Comparison of ENCODE assay signal across 14 mouse cellular contexts in the genomic region with DNA sequence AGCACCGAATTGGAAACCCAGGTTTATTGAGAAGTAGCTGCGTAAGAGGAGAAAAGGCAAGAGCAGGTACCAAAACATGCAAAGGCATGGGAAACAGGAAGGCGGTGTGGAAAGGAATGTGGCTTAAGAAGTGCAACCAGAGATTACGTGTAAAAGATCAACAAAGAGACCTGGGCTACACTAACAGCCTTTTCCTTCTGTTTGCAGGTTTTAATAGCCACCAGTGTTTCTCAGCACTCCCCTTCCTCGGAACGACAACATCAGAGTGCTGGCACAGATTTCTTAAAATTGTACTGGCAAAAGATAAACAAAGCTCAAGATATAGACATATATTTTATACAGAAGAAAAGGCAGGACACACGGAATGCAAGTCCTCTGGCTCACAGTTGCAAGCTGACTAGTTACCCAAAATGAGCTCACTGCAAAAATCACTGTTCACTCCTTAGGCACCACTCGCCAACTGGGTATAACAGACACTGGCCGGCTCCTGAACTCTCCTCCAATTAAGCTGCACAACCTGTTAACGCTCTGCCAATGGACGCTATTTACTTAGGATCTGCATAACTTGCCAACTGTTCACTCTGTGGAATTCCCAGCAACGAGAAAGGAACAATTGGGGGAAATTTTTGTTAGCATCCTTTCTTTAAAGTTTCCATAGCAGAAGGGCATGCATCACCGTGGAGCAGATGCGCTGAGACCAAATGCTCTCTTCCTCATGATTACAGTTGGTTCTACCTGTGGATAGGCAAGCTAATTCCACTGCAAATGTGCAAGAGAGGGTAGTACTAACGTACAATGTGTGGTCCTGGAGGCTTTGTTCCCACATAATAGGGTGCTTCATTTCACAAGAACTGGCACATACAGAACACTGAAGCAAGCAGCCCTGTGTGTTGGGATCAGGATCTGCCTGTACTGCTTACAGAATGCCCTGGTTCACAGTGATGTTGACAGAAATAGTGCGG.
DNase-seq lines count a peak whose midpoint lies in the region; ATAC-seq lines count a peak whose summit lies in the region.
"Had no signal": no experiment of that assay in that cellular context is flagged by ENCODE, and none has a peak within 500 bp of the region (broad histone marks: within the 10 kb centered on the region; RNA-seq: fewer than 3 reads in every experiment).

No protein-coding gene starts in this region.

- H3K9me3 ChIP-seq in neural tube, embryonic 15.5 days (replicated peaks) = no peaks in the 10 kb centered on the region
- H3K9me3 ChIP-seq: limb, embryonic 15.5 days; neural tube, embryonic 12.5 days had no signal

- no peaks in the 10 kb centered on the region for H3K27me3 ChIP-seq in neural tube, embryonic 15.5 days (replicated peaks)
- H3K27me3 ChIP-seq: limb, embryonic 15.5 days; neural tube, embryonic 12.5 days had no signal

- H3K4me3 ChIP-seq in neural tube, embryonic 15.5 days (replicated peaks) = no peak overlapping the region
- H3K4me3 ChIP-seq: limb, embryonic 15.5 days; neural tube, embryonic 12.5 days had no signal

- 0 out of 2 replicates have a peak overlapping the region, but pooled peaks have one; percentile 28 for H3K27ac ChIP-seq in neural tube, embryonic 15.5 days (replicated peaks)
- H3K27ac ChIP-seq: limb, embryonic 15.5 days; neural tube, embryonic 12.5 days had no signal

- no peak overlapping the region for H3K9ac ChIP-seq in neural tube, embryonic 15.5 days (replicated peaks)
- H3K9ac ChIP-seq: limb, embryonic 15.5 days; neural tube, embryonic 12.5 days had no signal

- ATAC-seq in neural tube, embryonic 15.5 days (ENCODE audit: low FRiP score) = peak; percentile 28; the same call in 1 of the 2 replicates
- ATAC-seq in megakaryocyte-erythroid progenitor cell, adult 5-6 weeks (replicated peaks; ENCODE audit: low FRiP score, low TSS enrichment, poor library complexity, severe bottlenecking) = no peak

- H3K4me2 ChIP-seq in neural tube, embryonic 15.5 days = no peak overlapping the region
- H3K4me2 ChIP-seq: limb, embryonic 15.5 days; neural tube, embryonic 12.5 days had no signal

- H3K4me1 ChIP-seq in neural tube, embryonic 15.5 days = peaks cover 7% of the 10 kb centered on the region; the same call in 1 of the 2 replicates
- H3K4me1 ChIP-seq: limb, embryonic 15.5 days had no signal

- no peaks in the 10 kb centered on the region for H3K36me3 ChIP-seq in neural tube, embryonic 15.5 days
- H3K36me3 ChIP-seq: limb, embryonic 15.5 days; neural tube, embryonic 12.5 days had no signal

- DNase-seq in adrenal gland, postnatal 14 days = peak; percentile 17
- DNase-seq in adrenal gland, adult 2 months = no peak
- DNase-seq in layer of hippocampus, adult 11-12 months (ENCODE audit: low spot score) = peak; percentile 50
- DNase-seq in layer of hippocampus, postnatal 25 days (ENCODE audit: extremely low spot score in 1 of 2, low spot score in 1 of 2) = no peak
- no peak for DNase-seq in neural tube, embryonic 10.5 days (ENCODE audit: extremely low spot score, low spot score)
- DNase-seq in urinary bladder, postnatal 36 days (ENCODE audit: low spot score in 2 of 2) = no peak
- DNase-seq: gastrocnemius, postnatal 14 days; kidney, adult 18-20 months; right cerebral cortex, adult 18-20 months; thymus, adult 18-20 months had no signal

- WGBS in neural tube, embryonic 15.5 days = 61% methylated on average over 16 of the region's 16 CpGs

Comparison
In these comparisons a context has a peak if more than half of its experiments do, and no peak if none do; other contexts are left out.
1. DNase-seq: peak in adrenal gland, postnatal 14 days (single experiment) and layer of hippocampus, adult 11-12 months (single experiment); none in adrenal gland, adult 2 months (single experiment), layer of hippocampus, postnatal 25 days (0 of 2), neural tube, embryonic 10.5 days (single experiment) and urinary bladder, postnatal 36 days (0 of 2).